Mouse (Mus musculus) hindbrain, embryonic 12.5 days (tissue): ENCODE data around the gene Olfr1211. TPM values are rescaled to one million over a fixed set of nuclear protein-coding genes. Genes with fewer than 3 reads are reported as not detected.

ENCODE experiments used
- ATAC-seq: fragments of 200-750 bp; cut with Nextera tagmentation; 2 replicates; pipeline ENCODE4 v1.8.0; 2017; ENCODE audit warnings: moderate TSS enrichment; ENCODE audit not compliant: low FRiP score
- H3K27ac ChIP-seq: fragments of 300-500 bp; sonication (generic); 2 replicates; pipeline ENCODE4 v1.5.1; 2016; ENCODE audit warnings: mild to moderate bottlenecking
- H3K27me3 ChIP-seq: fragments of 300-500 bp; sonication (generic); 2 replicates; pipeline ENCODE4 v1.6.1; 2016; ENCODE audit warnings: mild to moderate bottlenecking
- H3K36me3 ChIP-seq: fragments of 300-500 bp; sonication (generic); 2 replicates; pipeline ENCODE4 v1.6.1; 2016; ENCODE audit warnings: mild to moderate bottlenecking
- H3K4me1 ChIP-seq: fragments of 300-500 bp; sonication (generic); 2 replicates; pipeline ENCODE4 v1.6.1; 2016
- H3K4me2 ChIP-seq: fragments of 300-500 bp; sonication (generic); replicated peaks from 2 replicates; pipeline ENCODE4 v1.6.1; 2016; ENCODE audit warnings: mild to moderate bottlenecking
- H3K4me3 ChIP-seq: fragments of 300-500 bp; sonication (generic); 2 replicates; pipeline ENCODE4 v1.5.1; 2016; ENCODE audit warnings: mild to moderate bottlenecking
- H3K9ac ChIP-seq: fragments of 300-500 bp; sonication (generic); 2 replicates; pipeline ENCODE4 v1.6.1; 2016; ENCODE audit warnings: mild to moderate bottlenecking, moderate library complexity
- H3K9me3 ChIP-seq: fragments of 300-500 bp; sonication (generic); replicated peaks from 2 replicates; pipeline ENCODE4 v1.6.1; 2016; ENCODE audit warnings: mild to moderate bottlenecking
- WGBS: fragments of 180-500 bp; shearing (Covaris S2); methylation state at CpG from one replicate; pipeline ENCODE4 v1.1.7; 2016; 5-methylcytosine and 5-hydroxymethylcytosine counted together
- polyA plus RNA-seq: library from polyadenylated mRNA; unstranded; fragments of >200 nt; fragmentation: Nextera tagmentation; extraction: Ambion mirVana; gene quantifications from 2 replicates; pipeline ENCODE4 v1.2.1, GENCODE M21; 2016

Olfr1211 gene
- polyA plus RNA-seq = not detected in 2 replicates

DNA sequence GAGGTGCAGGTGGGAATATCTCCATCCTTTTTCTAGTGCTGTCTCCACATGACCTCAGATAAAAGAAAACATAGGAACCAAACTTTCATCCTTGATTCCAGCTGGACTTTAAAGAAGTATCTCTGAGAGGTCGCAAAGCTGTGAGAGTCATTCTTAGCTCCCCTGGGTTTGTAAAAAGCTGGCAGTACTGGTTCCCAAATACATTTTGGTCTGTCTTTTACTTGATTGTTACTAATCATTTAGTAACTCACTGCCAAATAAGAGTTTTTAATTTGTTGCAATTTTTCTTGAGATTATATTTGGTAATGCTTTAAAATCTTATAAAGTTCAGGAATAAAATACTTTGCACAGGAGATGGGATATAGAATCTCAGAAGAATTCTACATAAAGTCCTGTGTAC is at the start of gene Olfr1211:
Olfr1211 (minus strand) TSS at position 101 of the 400 bp plus-strand sequence.
- ATAC-seq = no peak
- Histone ChIP-seq H3K27ac (no peak within 1 kb of the TSS), H3K4me2 (no peak within 1 kb of the TSS), H3K4me3 (no peak within 1 kb of the TSS), H3K4me1 (no peaks in the 10 kb centered on the region), H3K27me3 (no peaks in the 10 kb centered on the region), H3K9me3 (no peaks in the 10 kb centered on the region), H3K9ac (no peak within 1 kb of the TSS), H3K36me3 (no peaks in the 10 kb centered on the region)
- WGBS = 91% methylated on average over 1 of the region's 1 CpGs

DNA sequence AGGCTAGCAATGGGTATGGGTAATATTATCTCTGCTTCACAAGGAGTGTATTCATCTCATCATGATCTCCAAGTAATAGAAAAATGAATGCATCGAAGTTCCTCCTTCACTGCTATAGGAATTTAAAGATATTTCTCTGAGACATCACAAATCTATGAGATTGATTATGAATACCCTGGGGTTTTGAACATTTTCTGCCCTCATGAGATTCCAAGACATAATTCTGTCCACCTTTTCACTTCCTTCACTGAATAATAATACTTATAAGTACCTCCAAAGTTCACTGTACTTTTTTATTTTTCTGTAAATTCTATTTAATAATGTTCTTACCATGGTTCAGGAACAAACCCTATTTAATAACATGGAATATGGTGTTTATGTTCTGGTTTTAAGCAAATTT is 42.3 kb upstream of the Olfr1211 start, which contains the start of gene Gm13762:
Gm13762 (minus strand) TSS at position 101 of the 400 bp plus-strand sequence.
- Histone ChIP-seq H3K4me3 (no peak within 1 kb of the TSS), H3K9ac (no peak within 1 kb of the TSS), H3K4me1 (no peaks in the 10 kb centered on the region), H3K27me3 (no peaks in the 10 kb centered on the region), H3K9me3 (no peaks in the 10 kb centered on the region), H3K27ac (no peak within 1 kb of the TSS), H3K36me3 (no peaks in the 10 kb centered on the region), H3K4me2 (no peak within 1 kb of the TSS)
- no peak for ATAC-seq
- WGBS = 88% methylated on average over 1 of the region's 1 CpGs

DNA sequence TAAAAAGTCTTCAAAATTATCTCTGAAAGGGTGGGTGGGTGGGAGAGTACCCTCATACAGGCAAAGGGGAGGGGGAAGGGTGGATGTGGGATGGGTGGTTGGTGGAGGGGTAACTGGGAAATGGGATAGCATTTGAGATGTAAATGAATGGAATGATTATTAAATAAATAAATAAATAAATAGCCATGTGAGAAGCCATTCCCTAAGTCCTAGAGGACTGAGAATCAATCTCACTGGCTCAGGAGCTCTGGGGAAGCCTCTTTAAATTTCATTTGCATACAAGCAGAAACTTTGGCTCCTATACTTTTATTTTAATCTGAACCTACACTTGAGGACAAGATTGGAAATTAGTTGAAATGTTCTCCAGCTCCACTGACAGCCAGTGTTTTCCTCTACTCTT is 15.8 kb upstream of the Olfr1211 start, which contains the start of gene Olfr1212:
Olfr1212 (plus strand) TSS at position 301 of the 400 bp plus-strand sequence.
- no peak within 1 kb of the TSS for H3K4me2 ChIP-seq
- H3K27me3 ChIP-seq = no peaks in the 10 kb centered on the region
- no peaks in the 10 kb centered on the region for H3K9me3 ChIP-seq
- ATAC-seq = no peak
- H3K9ac ChIP-seq = no peak within 1 kb of the TSS
- no peak within 1 kb of the TSS for H3K4me3 ChIP-seq
- no peaks in the 10 kb centered on the region for H3K36me3 ChIP-seq
- H3K27ac ChIP-seq = no peak within 1 kb of the TSS
- H3K4me1 ChIP-seq = no peaks in the 10 kb centered on the region

DNA sequence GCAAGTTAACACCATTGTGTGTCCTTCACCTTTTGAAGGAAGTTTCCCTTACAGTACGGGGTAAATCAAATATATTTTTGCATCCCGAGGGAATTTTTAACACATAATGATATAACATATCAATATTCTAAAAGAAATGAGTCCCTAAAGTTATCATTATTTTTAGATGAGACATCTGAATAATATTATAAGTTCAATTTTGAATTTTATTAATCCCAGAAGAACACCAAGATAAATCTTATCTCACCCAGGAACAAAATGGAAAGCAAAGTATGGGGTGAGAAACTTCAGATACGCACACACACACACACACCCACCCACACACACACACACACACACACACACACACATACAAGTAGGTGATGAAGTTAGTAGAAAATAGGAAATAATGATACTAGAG is 22.9 kb downstream of the Olfr1211 start, which contains the start of gene Olfr1209:
Olfr1209 (minus strand) TSS at position 101 of the 400 bp plus-strand sequence.
- no peaks in the 10 kb centered on the region for H3K4me1 ChIP-seq
- H3K4me2 ChIP-seq = no peak within 1 kb of the TSS
- ATAC-seq = no peak
- no peaks in the 10 kb centered on the region for H3K9me3 ChIP-seq
- no peaks in the 10 kb centered on the region for H3K27me3 ChIP-seq
- no peak within 1 kb of the TSS for H3K4me3 ChIP-seq
- H3K36me3 ChIP-seq = no peaks in the 10 kb centered on the region
- H3K9ac ChIP-seq = no peak within 1 kb of the TSS
- 92% methylated on average over 3 of the region's 3 CpGs for WGBS
- H3K27ac ChIP-seq = no peak within 1 kb of the TSS

DNA sequence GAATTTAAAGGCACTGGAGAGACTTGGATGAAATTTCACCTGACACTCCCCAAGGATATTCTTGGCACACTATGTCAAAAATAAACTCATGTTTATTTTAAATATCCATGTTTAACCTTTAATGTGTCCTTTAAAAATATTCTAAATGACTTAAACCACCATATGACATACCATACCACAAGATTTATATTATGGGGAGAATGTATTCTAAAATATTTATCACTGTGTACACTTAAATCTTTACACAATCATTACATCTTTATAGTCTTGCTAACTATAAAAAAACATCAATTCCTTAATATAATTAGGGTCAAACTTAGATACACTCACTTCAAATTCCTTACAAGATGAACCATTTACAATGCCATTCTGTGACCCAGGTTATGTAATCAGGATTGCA is 35.7 kb downstream of the Olfr1211 start, which contains the start of gene Olfr1208:
Olfr1208 (minus strand) TSS at position 101 of the 400 bp plus-strand sequence.
- no peak for ATAC-seq
- H3K4me1 ChIP-seq = no peaks in the 10 kb centered on the region
- no peaks in the 10 kb centered on the region for H3K36me3 ChIP-seq
- no peaks in the 10 kb centered on the region for H3K9me3 ChIP-seq
- no peak within 1 kb of the TSS for H3K9ac ChIP-seq
- no peak within 1 kb of the TSS for H3K27ac ChIP-seq
- H3K4me2 ChIP-seq = no peak within 1 kb of the TSS
- H3K27me3 ChIP-seq = no peaks in the 10 kb centered on the region
- H3K4me3 ChIP-seq = no peak within 1 kb of the TSS

Other genes starting within 250 kb of the Olfr1211 start
- gene Olfr1195, start 248.9 kb downstream of the Olfr1211 start, polyA plus RNA-seq = not detected in 2 replicates
- gene Olfr1196, start 233.5 kb downstream of the Olfr1211 start, polyA plus RNA-seq = not detected in 2 replicates
- not detected in 2 replicates for gene Olfr1197, start 205.7 kb downstream of the Olfr1211 start, polyA plus RNA-seq
- not detected in 2 replicates for gene Olfr1198, start 186.7 kb downstream of the Olfr1211 start, polyA plus RNA-seq
- gene Olfr1199, start 177.6 kb downstream of the Olfr1211 start, polyA plus RNA-seq = not detected in 2 replicates
- gene Olfr1200, start 167.6 kb downstream of the Olfr1211 start, polyA plus RNA-seq = not detected in 2 replicates
- gene Olfr1201, start 145.1 kb downstream of the Olfr1211 start, polyA plus RNA-seq = not detected in 2 replicates
- gene Olfr1202, start 123.6 kb downstream of the Olfr1211 start, polyA plus RNA-seq = not detected in 2 replicates
- not detected in 2 replicates for gene Olfr1205, start 108.4 kb downstream of the Olfr1211 start, polyA plus RNA-seq
- gene Olfr1204, start 88.8 kb downstream of the Olfr1211 start, polyA plus RNA-seq = not detected in 2 replicates
- gene Olfr1206, start 74.9 kb downstream of the Olfr1211 start, polyA plus RNA-seq = not detected in 2 replicates
- gene Olfr1208, start 35.8 kb downstream of the Olfr1211 start, polyA plus RNA-seq = not detected in 2 replicates
- gene Olfr1209, start 23.0 kb downstream of the Olfr1211 start, polyA plus RNA-seq = not detected in 2 replicates
- not detected in 2 replicates for gene Olfr1212, start 15.9 kb upstream of the Olfr1211 start, polyA plus RNA-seq
- gene Gm13762, start 42.2 kb upstream of the Olfr1211 start, polyA plus RNA-seq = not detected in 2 replicates
- not detected in 2 replicates for gene Olfr1214, start 54.5 kb upstream of the Olfr1211 start, polyA plus RNA-seq
- not detected in 2 replicates for gene Olfr1215, start 68.9 kb upstream of the Olfr1211 start, polyA plus RNA-seq
- not detected in 2 replicates for gene Olfr1216, start 80.2 kb upstream of the Olfr1211 start, polyA plus RNA-seq
- gene Olfr1217, start 94.0 kb upstream of the Olfr1211 start, polyA plus RNA-seq = not detected in 2 replicates
- gene Olfr1218, start 123.1 kb upstream of the Olfr1211 start, polyA plus RNA-seq = not detected in 2 replicates
- gene Olfr1219, start 145.4 kb upstream of the Olfr1211 start, polyA plus RNA-seq = not detected in 2 replicates
- gene Olfr1220, start 168.7 kb upstream of the Olfr1211 start, polyA plus RNA-seq = not detected in 2 replicates
- gene Olfr1221, start 179.2 kb upstream of the Olfr1211 start, polyA plus RNA-seq = not detected in 2 replicates
- gene Olfr1222, start 194.9 kb upstream of the Olfr1211 start, polyA plus RNA-seq = not detected in 2 replicates
- not detected in 2 replicates for gene Olfr1223, start 213.4 kb upstream of the Olfr1211 start, polyA plus RNA-seq
- not detected in 2 replicates for gene Olfr1224-ps1, start 226.0 kb upstream of the Olfr1211 start, polyA plus RNA-seq
- gene Olfr1225, start 236.6 kb upstream of the Olfr1211 start, polyA plus RNA-seq = not detected in 2 replicates